Comparison of ENCODE assay signal across 1 mouse cellular context in genomic region chr9:62837611-62838010, GRCm38 (mm10).
TF ChIP-seq lines count a peak whose summit lies in the region.

No protein-coding gene starts in this region.

TF ChIP-seq in CH12.LX, 34 proteins besides CTCF, POLR2A, EP300 and RAD21 (continued from another document):
- TF ChIP-seq MEF2A (IDR thresholded peaks at IDR 0.05; ENCODE audit: borderline replicate concordance, low read depth, low read length) (no peak), ETS1 (conservative IDR thresholded peaks at IDR 0.05; ENCODE audit: low read depth, low read length) (no peak), IRF4 (IDR thresholded peaks at IDR 0.05; ENCODE audit: low read depth, low read length) (no peak), HCFC1 (IDR thresholded peaks at IDR 0.05; ENCODE audit: low read depth, low read length) (no peak), SIN3A (IDR thresholded peaks at IDR 0.05; ENCODE audit: low read length) (no peak), E2F4 (IDR thresholded peaks at IDR 0.05; ENCODE audit: insufficient replicate concordance, low read depth, low read length) (no peak), POLR2AphosphoS2 (IDR thresholded peaks at IDR 0.05; ENCODE audit: low read depth, low read length) (no peak), ZC3H11A (IDR thresholded peaks at IDR 0.05; ENCODE audit: low read depth, low read length) (no peak), ELF1 (IDR thresholded peaks at IDR 0.05; ENCODE audit: low read depth, low read length) (no peak), RCOR1 (conservative IDR thresholded peaks at IDR 0.05; ENCODE audit: low read depth, low read length) (no peak), JUND (conservative IDR thresholded peaks at IDR 0.05; ENCODE audit: low read depth, low read length) (no peak), USF2 (conservative IDR thresholded peaks at IDR 0.05; ENCODE audit: low read depth, low read length) (no peak)
